9 mouse cellular contexts compared by ENCODE assay signal in the genomic region with DNA sequence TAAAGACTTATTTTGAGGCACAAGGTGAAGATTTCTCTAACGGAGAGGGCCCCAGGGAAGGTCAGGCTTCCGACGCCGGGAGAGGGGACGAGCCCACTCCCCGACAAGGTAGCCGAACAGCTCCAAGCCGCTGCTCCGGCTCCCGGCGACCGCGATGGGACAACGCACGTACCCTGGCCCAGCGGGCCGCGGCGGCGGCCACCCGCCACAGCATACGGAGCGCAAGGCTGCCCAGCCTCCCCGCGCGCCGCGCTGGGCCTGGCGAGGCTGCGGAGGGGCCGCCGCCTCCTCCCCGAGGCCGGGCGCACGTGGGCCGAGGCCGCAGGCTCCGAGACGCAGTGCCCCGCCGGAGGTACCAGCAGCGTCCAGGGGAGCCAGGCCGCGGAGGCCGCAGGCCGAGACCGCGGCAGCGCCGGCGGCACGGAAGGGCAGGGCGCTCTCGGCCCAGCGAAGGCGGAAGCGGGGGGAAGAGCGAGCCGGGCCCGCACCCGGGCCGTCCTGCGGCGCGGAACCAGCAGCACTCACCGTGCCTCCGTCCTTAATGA. TPM values are rescaled to one million over a fixed set of nuclear protein-coding genes. Genes with fewer than 3 reads are reported as not detected.
DNase-seq lines count a peak whose midpoint lies in the region; ATAC-seq and TF ChIP-seq lines count a peak whose summit lies in the region.
"Had no signal": no experiment of that assay in that cellular context is flagged by ENCODE, and none has a peak within 500 bp of the region (broad histone marks: within the 10 kb centered on the region; RNA-seq: fewer than 3 reads in every experiment).

No protein-coding gene starts in this region.

- H3K36me3 ChIP-seq in heart, adult 2 months (ENCODE audit: control insufficient read depth, insufficient read depth, low read length), result peaks cover 10% of the 10 kb centered on the region
- no peaks in the 10 kb centered on the region for H3K36me3 ChIP-seq in limb, embryonic 15.5 days
- no peaks in the 10 kb centered on the region for H3K36me3 ChIP-seq in neural tube, embryonic 15.5 days

- peaks cover 5% of the 10 kb centered on the region for H3K79me2 ChIP-seq in heart, adult 2 months (replicated peaks; ENCODE audit: control insufficient read depth, insufficient read depth, low read length)

- H3K27me3 ChIP-seq in heart, adult 2 months (ENCODE audit: control insufficient read depth, insufficient read depth, low read length), result no peaks in the 10 kb centered on the region
- H3K27me3 ChIP-seq in limb, embryonic 15.5 days, result no peaks in the 10 kb centered on the region
- H3K27me3 ChIP-seq in neural tube, embryonic 15.5 days (replicated peaks), result no peaks in the 10 kb centered on the region

- TF ChIP-seq EP300 in heart, adult 2 months (IDR thresholded peaks at IDR 0.05; ENCODE audit: insufficient read depth, low read depth, low read length), result no peak

- H3K27ac ChIP-seq in heart, adult 2 months, result peak overlapping the region; percentile 92
- peak overlapping the region; percentile 95 for H3K27ac ChIP-seq in limb, embryonic 15.5 days
- peak overlapping the region; percentile 95 for H3K27ac ChIP-seq in neural tube, embryonic 15.5 days (replicated peaks)

- H3K9ac ChIP-seq in heart, adult 2 months (ENCODE audit: low read depth, low read length), result peak overlapping the region; percentile 95
- peak overlapping the region; percentile 95 for H3K9ac ChIP-seq in limb, embryonic 15.5 days
- peak overlapping the region; percentile 94 for H3K9ac ChIP-seq in neural tube, embryonic 15.5 days (replicated peaks)

- H3K4me3 ChIP-seq in heart, adult 2 months, result peak overlapping the region; percentile 69
- H3K4me3 ChIP-seq in limb, embryonic 15.5 days, result peak overlapping the region; percentile 97
- peak overlapping the region; percentile 92 for H3K4me3 ChIP-seq in neural tube, embryonic 15.5 days (replicated peaks)

- H3K4me1 ChIP-seq in heart, adult 2 months (ENCODE audit: control insufficient read depth, insufficient read depth, low read length), result peaks cover 13% of the 10 kb centered on the region
- peaks cover 8% of the 10 kb centered on the region for H3K4me1 ChIP-seq in limb, embryonic 15.5 days
- peaks cover 39% of the 10 kb centered on the region for H3K4me1 ChIP-seq in neural tube, embryonic 15.5 days

- DNase-seq in heart, adult 2 months, result no peak
- no peak for DNase-seq in heart, postnatal 10 days
- peak; percentile 54 for DNase-seq in cerebellum, adult 9-11 months
- peak; percentile 12 for DNase-seq in heart, postnatal 25 days (ENCODE audit: low spot score)
- no peak for DNase-seq in thymus, postnatal 4 days

- no peaks in the 10 kb centered on the region for H3K9me3 ChIP-seq in limb, embryonic 15.5 days
- no peaks in the 10 kb centered on the region for H3K9me3 ChIP-seq in neural tube, embryonic 15.5 days (replicated peaks)

- intact Hi-C loops in heart, adult 2 months (cut with DNase I), result loop anchor here (2.0 to 5.0 kb wide), 4 partner anchors 23 to 155 kb away; a partner anchor contains a TSS
- intact Hi-C loops in heart, postnatal 10 days (cut with DNase I), result loop anchor here (1.0 kb wide), 1 partner anchor 67 kb away; no protein-coding TSS in a partner anchor
- intact Hi-C loops in heart, postnatal 25 days (cut with DNase I), result loop anchor here (1.0 to 10.0 kb wide), 5 partner anchors 21 to 237 kb away; a partner anchor contains a TSS

- TF ChIP-seq CTCF in heart, adult 2 months (IDR thresholded peaks at IDR 0.05), result no peak

- WGBS in heart, adult 2 months, result under 1% methylated on average over 67 of the region's 68 CpGs
- under 1% methylated on average over 67 of the region's 68 CpGs for WGBS in limb, embryonic 15.5 days
- under 1% methylated on average over 63 of the region's 68 CpGs for WGBS in neural tube, embryonic 15.5 days

- H3K4me2 ChIP-seq in limb, embryonic 15.5 days, result peak overlapping the region; percentile 57
- peak overlapping the region; percentile 68 for H3K4me2 ChIP-seq in neural tube, embryonic 15.5 days

- ATAC-seq in CD4-positive, CD25-positive, alpha-beta regulatory T cell, adult 4 months, result peak; percentile 63
- ATAC-seq in limb, embryonic 15.5 days (ENCODE audit: insufficient number of reproducible peaks, low FRiP score, low TSS enrichment, low read depth), result peak; percentile 86
- peak; percentile 87 for ATAC-seq in neural tube, embryonic 15.5 days (ENCODE audit: low FRiP score)

- TF ChIP-seq POLR2A in heart, adult 2 months (IDR thresholded peaks at IDR 0.05; ENCODE audit: insufficient read depth, low read depth, low read length), result no peak

RNA-seq across cellular contexts. Expression of a gene that starts 0.5 kb away (rescaled TPM):
- total RNA-seq in heart, adult 2 months (2021), result 10 to 100 TPM; 17.5 to 19.5 TPM
- polyA plus RNA-seq in heart, adult 2 months (2012; rRNA removed), result 12.0 and 23.5 TPM in 2 replicates
- total RNA-seq in heart, postnatal 10 days (2021), result 10 to 100 TPM; 30.1 to 30.8 TPM
- polyA plus RNA-seq in CD4-positive, CD25-positive, alpha-beta regulatory T cell, adult 4 months (2017; shearing (Covaris generic)), result 10 to 100 TPM; 84.4 to 86.1 TPM
- total RNA-seq in heart, postnatal 25 days (2021), result 10 to 100 TPM; 17.9 to 22.0 TPM
- polyA plus RNA-seq in limb, embryonic 15.5 days (2015; fragmentation: Nextera tagmentation; extraction: Ambion mirVana), result 75.1 and 75.3 TPM in 2 replicates
- polyA plus RNA-seq in neural tube, embryonic 15.5 days (2015; fragmentation: Nextera tagmentation; extraction: Ambion mirVana), result 59.9 and 68.5 TPM in 2 replicates

RNA-seq across cellular contexts. Expression of a gene that starts 19.1 kb away (rescaled TPM):
- total RNA-seq in heart, adult 2 months (2021), result 1 to 10 TPM in 1 of 2 experiments, under 1 TPM in 1; 0.78 to 1.5 TPM
- polyA plus RNA-seq in heart, adult 2 months (2012; rRNA removed), result not detected in 2 replicates
- total RNA-seq in heart, postnatal 10 days (2021), result 1 to 10 TPM in 1 of 2 experiments, not detected in 1; 1.6 TPM
- not detected for polyA plus RNA-seq in CD4-positive, CD25-positive, alpha-beta regulatory T cell, adult 4 months (2017; shearing (Covaris generic))
- 1 to 10 TPM in 1 of 2 experiments, under 1 TPM in 1; 0.86 to 1.3 TPM for total RNA-seq in heart, postnatal 25 days (2021)
- not detected in 2 replicates for polyA plus RNA-seq in limb, embryonic 15.5 days (2015; fragmentation: Nextera tagmentation; extraction: Ambion mirVana)
- polyA plus RNA-seq in neural tube, embryonic 15.5 days (2015; fragmentation: Nextera tagmentation; extraction: Ambion mirVana), result not detected in 2 replicates
- total RNA-seq: layer of hippocampus, adult 18-20 months had no signal

RNA-seq across cellular contexts. Expression of a gene that starts 47.6 kb away (rescaled TPM):
- total RNA-seq in heart, adult 2 months (2021), result 1 to 10 TPM; 5.4 to 5.5 TPM
- 3.6 and 7.3 TPM in 2 replicates for polyA plus RNA-seq in heart, adult 2 months (2012; rRNA removed)
- 1 to 10 TPM; 7.0 to 9.3 TPM for total RNA-seq in heart, postnatal 10 days (2021)
- 10 to 100 TPM; 38.2 to 39.0 TPM for polyA plus RNA-seq in CD4-positive, CD25-positive, alpha-beta regulatory T cell, adult 4 months (2017; shearing (Covaris generic))
- total RNA-seq in heart, postnatal 25 days (2021), result 1 to 10 TPM; 5.1 to 5.3 TPM
- 27.9 and 32.3 TPM in 2 replicates for polyA plus RNA-seq in limb, embryonic 15.5 days (2015; fragmentation: Nextera tagmentation; extraction: Ambion mirVana)
- 26.6 and 29.1 TPM in 2 replicates for polyA plus RNA-seq in neural tube, embryonic 15.5 days (2015; fragmentation: Nextera tagmentation; extraction: Ambion mirVana)

RNA-seq across cellular contexts. Expression of a gene that starts 50.7 kb away (rescaled TPM):
- 10 to 100 TPM; 10.7 to 11.2 TPM for total RNA-seq in heart, adult 2 months (2021)
- polyA plus RNA-seq in heart, adult 2 months (2012; rRNA removed), result 5.7 and 10.2 TPM in 2 replicates
- 10 to 100 TPM; 19.3 to 21.9 TPM for total RNA-seq in heart, postnatal 10 days (2021)
- 1 to 10 TPM; 5.8 to 7.1 TPM for polyA plus RNA-seq in CD4-positive, CD25-positive, alpha-beta regulatory T cell, adult 4 months (2017; shearing (Covaris generic))
- total RNA-seq in heart, postnatal 25 days (2021), result 10 to 100 TPM; 13.9 to 14.6 TPM
- 11.4 and 12.5 TPM in 2 replicates for polyA plus RNA-seq in limb, embryonic 15.5 days (2015; fragmentation: Nextera tagmentation; extraction: Ambion mirVana)
- 7.8 and 10.0 TPM in 2 replicates for polyA plus RNA-seq in neural tube, embryonic 15.5 days (2015; fragmentation: Nextera tagmentation; extraction: Ambion mirVana)

Comparison
In these comparisons a context has a peak if more than half of its experiments do, and no peak if none do; other contexts are left out.
1. DNase-seq: peak in cerebellum, adult 9-11 months (single experiment) and heart, postnatal 25 days (single experiment); none in heart, adult 2 months (0 of 2), heart, postnatal 10 days (0 of 2) and thymus, postnatal 4 days (single experiment).
2. Peak in every context shown above with its lines, with median percentiles within 50 percentile points of each other: H3K27ac ChIP-seq, H3K4me3 ChIP-seq, H3K9ac ChIP-seq and ATAC-seq.